Mouse (Mus musculus): Measurements from ENCODE around the gene Fam107b.

DNA sequence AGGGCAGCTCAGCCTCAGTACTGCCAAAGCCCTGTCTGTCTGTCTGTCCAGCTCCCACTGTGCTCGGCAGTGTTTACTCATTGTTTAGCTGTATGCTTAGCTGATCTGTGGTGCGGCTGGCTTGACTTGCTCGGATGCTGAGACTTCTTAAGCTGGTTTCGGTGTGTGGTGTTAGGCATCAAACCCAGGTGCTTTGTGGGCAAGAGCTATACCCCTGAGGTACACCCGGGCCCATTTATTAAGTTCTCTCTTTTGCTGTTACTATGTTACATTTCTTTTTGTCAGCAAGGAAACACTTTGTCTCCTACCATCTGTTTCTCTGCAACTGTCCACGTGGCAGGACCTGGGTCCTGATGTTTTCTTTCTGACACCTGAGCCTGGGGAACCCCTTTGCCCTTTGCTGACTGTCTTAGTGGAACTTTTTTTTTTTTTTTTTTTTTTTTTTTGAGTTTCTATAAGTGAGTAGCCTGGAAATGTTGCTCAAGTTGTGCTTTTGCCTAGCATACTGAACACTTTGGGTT lies 179.3 kb downstream of the Fam107b start:
- no peak for TF ChIP-seq CTCF (IDR thresholded peaks at IDR 0.05; ENCODE audit: low read depth)
- no peak for TF ChIP-seq EP300 (IDR thresholded peaks at IDR 0.05; ENCODE audit: low read depth)

All from liver, embryonic 14.5 days (tissue).